In the genomic region with DNA sequence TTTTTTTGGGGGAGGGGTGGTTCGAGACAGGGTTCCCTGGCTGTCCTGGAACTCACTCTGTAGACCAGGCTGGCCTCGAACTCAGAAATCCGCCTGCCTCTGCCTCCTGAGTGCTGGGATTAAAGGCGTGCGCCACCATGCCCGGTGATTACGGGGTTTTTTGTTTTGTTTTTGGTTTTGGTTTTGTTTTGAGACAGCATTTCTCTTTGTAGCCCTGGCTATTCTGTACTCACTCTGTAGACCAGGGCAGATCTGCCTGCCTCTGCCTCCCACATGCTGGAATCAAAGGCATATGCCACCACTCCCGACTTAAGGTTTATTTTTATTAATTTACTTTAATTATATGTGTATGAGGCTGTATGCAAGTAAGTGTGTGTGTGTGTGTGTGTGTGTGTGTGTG, we compare ENCODE assay signal across 40 mouse cellular contexts. TPM values are rescaled to one million over a fixed set of nuclear protein-coding genes. Genes with fewer than 3 reads are reported as not detected.
"Had no signal": no experiment of that assay in that cellular context is flagged by ENCODE, and none has a peak within 500 bp of the region (broad histone marks: within the 10 kb centered on the region; RNA-seq: fewer than 3 reads in every experiment).

No protein-coding gene starts in this region.

RNA-seq across cellular contexts. Expression of gene Phldb3, which starts 7.8 kb away (rescaled TPM):
- polyA plus RNA-seq: midbrain, embryonic 10.5 days; midbrain, embryonic 11.5 days; midbrain, embryonic 12.5 days; midbrain, embryonic 13.5 days; midbrain, embryonic 14.5 days; midbrain, embryonic 15.5 days; midbrain, embryonic 16.5 days; midbrain, postnatal 0 days; neural tube, embryonic 11.5 days; neural tube, embryonic 12.5 days had no signal

RNA-seq across cellular contexts. Expression of gene Lypd3, which starts 18.0 kb away (rescaled TPM):
- total RNA-seq: liver, adult 2 months; megakaryocyte progenitor cell, adult 5-6 weeks; megakaryocyte, adult 5-6 weeks; megakaryocyte-erythroid progenitor cell, adult 5-6 weeks; monocyte, adult 5-6 weeks had no signal
- polyA plus RNA-seq: liver, adult 2 months; liver, embryonic 12.5 days; liver, embryonic 13.5 days; liver, embryonic 15.5 days; liver, postnatal 0 days; lung, postnatal 0 days; macrophage; midbrain, embryonic 13.5 days; myocyte had no signal

RNA-seq across cellular contexts. Expression of gene Zfp575, which starts 30.9 kb away (rescaled TPM):
- total RNA-seq: liver, adult 2 months; megakaryocyte-erythroid progenitor cell, adult 5-6 weeks; monocyte, adult 5-6 weeks had no signal
- polyA plus RNA-seq: liver, adult 2 months had no signal

RNA-seq across cellular contexts. Expression of gene Tex101, which starts 58.1 kb away (rescaled TPM):
- total RNA-seq: left cerebral cortex, postnatal 10 days; left cerebral cortex, postnatal 14 days; left cerebral cortex, postnatal 25 days; left cerebral cortex, postnatal 36 days; left cerebral cortex, postnatal 4 days; liver, adult 2 months; megakaryocyte progenitor cell, adult 5-6 weeks; megakaryocyte, adult 5-6 weeks; megakaryocyte-erythroid progenitor cell, adult 5-6 weeks; midbrain, postnatal 0 days; monocyte, adult 5-6 weeks had no signal
- polyA plus RNA-seq: limb, embryonic 10.5 days; limb, embryonic 11.5 days; limb, embryonic 12.5 days; limb, embryonic 13.5 days; limb, embryonic 14.5 days; limb, embryonic 15.5 days; liver, adult 2 months; liver, embryonic 11.5 days; liver, embryonic 12.5 days; liver, embryonic 13.5 days; liver, embryonic 14.5 days; liver, embryonic 16.5 days; liver, postnatal 0 days; lung, adult 2 months; lung, embryonic 14.5 days; lung, embryonic 15.5 days; lung, embryonic 16.5 days; lung, postnatal 0 days; macrophage; midbrain, embryonic 10.5 days; midbrain, embryonic 11.5 days; midbrain, embryonic 12.5 days; midbrain, embryonic 14.5 days; midbrain, embryonic 15.5 days; midbrain, embryonic 16.5 days; midbrain, postnatal 0 days; myocyte; neural tube, embryonic 11.5 days; neural tube, embryonic 12.5 days had no signal
